Mouse (Mus musculus): ENCODE measurements at regions not wholly inside any gene's neighbourhood (a gene's known extent, or its start where the extent isn't known, plus 50 kb on each side); places are given as distances from the start of the nearest gene placed in this dataset.

DNA sequence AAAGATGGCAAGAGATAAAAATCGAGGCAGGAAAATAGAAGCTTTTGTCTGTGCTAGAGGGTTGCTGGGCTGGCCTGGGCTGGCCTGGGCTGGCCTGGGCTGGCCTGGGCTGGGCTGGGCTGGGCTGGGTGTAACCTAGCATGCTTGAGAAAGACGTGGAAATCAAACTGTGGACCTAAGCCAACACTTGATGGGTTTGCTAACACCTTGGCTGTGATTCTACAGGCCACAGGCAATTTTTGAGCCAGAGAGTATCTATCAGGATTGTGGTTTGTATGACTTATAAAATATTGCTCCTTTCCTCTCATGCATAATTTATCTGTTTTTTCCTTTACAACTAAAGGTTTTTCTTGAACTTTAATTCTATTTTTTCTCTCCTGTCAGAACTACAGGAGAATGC, 417.3 kb upstream of the Ccnh start:
- Histone ChIP-seq H3K9me3 (ENCODE audit: control insufficient read depth, low read length) (no peaks in the 10 kb centered on the region), H3K9ac (ENCODE audit: low read depth, low read length) (no peak overlapping the region), H3K4me1 (ENCODE audit: control insufficient read depth, insufficient read depth, low read length) (no peaks in the 10 kb centered on the region), H3K27ac (ENCODE audit: low read depth, low read length) (no peak overlapping the region), H3K27me3 (ENCODE audit: control insufficient read depth, insufficient read depth, low read length) (no peaks in the 10 kb centered on the region), H3K4me3 (ENCODE audit: low read length) (no peak overlapping the region), H3K4me2 (replicated peaks; ENCODE audit: low read depth, low read length) (no peak overlapping the region), H3K36me3 (ENCODE audit: control insufficient read depth, insufficient read depth, low read length) (no peaks in the 10 kb centered on the region)
- WGBS: 52% methylated on average over 2 of the region's 2 CpGs
- no peak for ATAC-seq (ENCODE audit: low FRiP score, low TSS enrichment)

DNA sequence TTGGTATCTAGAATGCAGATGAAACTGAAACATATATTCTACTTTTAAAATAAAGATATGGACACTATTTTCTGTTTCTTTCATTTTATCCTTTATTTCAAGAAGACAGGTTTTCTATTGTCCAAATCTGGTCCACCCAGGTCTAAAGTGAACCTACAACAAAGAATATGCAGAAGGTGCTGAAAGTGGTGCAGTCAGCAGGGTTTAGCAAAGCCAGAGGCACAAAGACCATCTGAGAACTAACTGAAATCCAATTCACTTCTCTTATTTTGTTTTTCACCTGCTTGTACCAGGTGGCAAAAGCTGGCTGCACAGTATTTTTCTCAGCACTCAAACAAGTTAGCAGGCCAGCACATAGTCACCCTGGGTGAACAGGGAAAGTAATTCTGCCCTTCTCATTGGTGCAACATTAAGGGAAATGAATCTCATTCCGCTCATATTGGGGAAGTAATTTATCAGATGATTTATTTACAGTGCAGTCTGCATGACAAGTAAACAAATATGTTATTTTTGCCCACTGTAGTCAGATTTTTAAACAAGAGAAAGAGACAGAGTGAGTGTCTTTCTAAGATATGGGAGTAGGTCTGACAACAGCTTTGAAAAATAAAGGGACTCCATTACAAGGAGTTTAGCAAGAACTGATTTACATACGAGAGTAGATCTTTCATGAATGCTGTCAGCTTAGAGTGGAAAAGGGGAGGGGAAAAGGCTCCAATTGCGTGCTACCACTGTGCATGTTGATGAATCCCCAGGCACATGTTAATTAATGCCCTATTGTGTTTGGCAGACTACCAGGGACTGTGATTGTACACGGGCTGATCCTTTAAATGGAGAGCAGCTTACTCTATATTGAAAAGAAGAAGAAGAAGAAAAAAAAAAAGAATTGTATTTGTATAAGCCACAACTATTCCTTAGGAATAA, 405.9 kb upstream of the Ccnh start:
- ATAC-seq (ENCODE audit: low FRiP score, low TSS enrichment): no peak
- Histone ChIP-seq H3K27ac (ENCODE audit: low read depth, low read length) (no peak overlapping the region), H3K9me3 (ENCODE audit: control insufficient read depth, low read length) (no peaks in the 10 kb centered on the region), H3K27me3 (ENCODE audit: control insufficient read depth, insufficient read depth, low read length) (no peaks in the 10 kb centered on the region), H3K4me2 (replicated peaks; ENCODE audit: low read depth, low read length) (no peak overlapping the region), H3K9ac (ENCODE audit: low read depth, low read length) (no peak overlapping the region), H3K4me3 (ENCODE audit: low read length) (no peak overlapping the region), H3K4me1 (ENCODE audit: control insufficient read depth, insufficient read depth, low read length) (no peaks in the 10 kb centered on the region), H3K36me3 (ENCODE audit: control insufficient read depth, insufficient read depth, low read length) (no peaks in the 10 kb centered on the region)
- WGBS: 24% methylated on average over 4 of the region's 4 CpGs

DNA sequence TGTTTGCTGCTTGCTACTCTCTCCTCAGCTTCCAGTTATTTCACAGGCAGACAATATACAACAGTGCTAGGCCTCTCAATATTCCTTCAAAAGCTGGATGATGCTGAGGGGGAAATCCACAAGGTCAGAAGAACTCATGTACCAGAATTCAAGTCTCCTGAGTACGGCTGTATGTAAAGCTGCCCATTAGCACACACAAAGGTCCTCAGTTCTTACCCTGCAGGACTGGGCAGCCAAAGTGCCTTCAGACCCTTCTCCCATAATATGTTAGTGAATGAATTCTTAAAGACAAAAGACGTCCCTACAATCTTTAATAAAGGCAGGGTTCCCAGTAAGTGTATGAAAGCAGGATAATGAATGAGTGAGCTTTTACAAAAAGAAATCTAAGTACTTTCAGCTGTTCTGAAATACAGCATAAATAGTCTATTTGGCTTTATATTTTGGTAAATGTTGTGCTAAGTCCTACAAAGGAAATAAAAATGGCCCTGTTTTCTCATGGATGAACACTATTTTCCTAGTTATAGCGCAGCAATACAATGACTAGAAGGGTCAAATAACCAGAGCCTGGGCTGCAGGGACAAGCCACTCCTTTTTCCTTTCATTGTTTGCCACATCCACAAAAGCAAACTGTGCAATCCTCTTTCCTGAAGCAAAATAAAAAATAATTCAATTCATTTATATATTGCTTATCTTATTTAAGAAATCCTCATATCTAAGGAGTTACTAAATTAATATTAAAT, 384.8 kb upstream of the Ccnh start:
- no peaks in the 10 kb centered on the region for H3K9me3 ChIP-seq (ENCODE audit: control insufficient read depth, low read length)
- WGBS: 81% methylated on average over 3 of the region's 3 CpGs
- H3K4me2 ChIP-seq (replicated peaks; ENCODE audit: low read depth, low read length): no peak overlapping the region
- H3K9ac ChIP-seq (ENCODE audit: low read depth, low read length): no peak overlapping the region
- H3K4me3 ChIP-seq (ENCODE audit: low read length): no peak overlapping the region
- no peaks in the 10 kb centered on the region for H3K27me3 ChIP-seq (ENCODE audit: control insufficient read depth, insufficient read depth, low read length)
- no peaks in the 10 kb centered on the region for H3K4me1 ChIP-seq (ENCODE audit: control insufficient read depth, insufficient read depth, low read length)
- H3K27ac ChIP-seq (ENCODE audit: low read depth, low read length): no peak overlapping the region
- H3K36me3 ChIP-seq (ENCODE audit: control insufficient read depth, insufficient read depth, low read length): no peaks in the 10 kb centered on the region
- no peak for ATAC-seq (ENCODE audit: low FRiP score, low TSS enrichment)

DNA sequence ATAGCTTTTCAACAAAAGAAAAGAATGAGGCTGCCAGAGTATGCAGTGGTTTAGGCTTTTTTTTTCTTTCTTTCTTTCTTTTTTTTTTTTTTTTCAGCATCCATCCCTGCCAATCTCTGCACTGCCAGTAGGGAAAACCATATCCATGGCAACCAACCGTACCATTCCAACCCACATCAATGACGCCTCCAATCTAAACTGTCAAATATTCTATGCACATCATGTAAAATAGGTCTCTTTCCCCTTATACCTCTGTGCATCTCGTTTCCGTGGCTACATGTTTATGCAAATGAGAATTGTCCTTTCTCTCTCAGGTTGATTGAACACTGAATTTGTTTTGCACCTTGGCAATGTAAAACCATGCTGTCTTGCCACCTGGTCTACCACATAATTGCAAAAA, 384.0 kb upstream of the Ccnh start:
- no peak overlapping the region for H3K4me3 ChIP-seq (ENCODE audit: low read length)
- no peak overlapping the region for H3K27ac ChIP-seq (ENCODE audit: low read depth, low read length)
- H3K27me3 ChIP-seq (ENCODE audit: control insufficient read depth, insufficient read depth, low read length): no peaks in the 10 kb centered on the region
- no peaks in the 10 kb centered on the region for H3K9me3 ChIP-seq (ENCODE audit: control insufficient read depth, low read length)
- no peak overlapping the region for H3K4me2 ChIP-seq (replicated peaks; ENCODE audit: low read depth, low read length)
- ATAC-seq (ENCODE audit: low FRiP score, low TSS enrichment): no peak
- H3K4me1 ChIP-seq (ENCODE audit: control insufficient read depth, insufficient read depth, low read length): no peaks in the 10 kb centered on the region
- WGBS: 84% methylated on average over 4 of the region's 4 CpGs
- no peaks in the 10 kb centered on the region for H3K36me3 ChIP-seq (ENCODE audit: control insufficient read depth, insufficient read depth, low read length)
- no peak overlapping the region for H3K9ac ChIP-seq (ENCODE audit: low read depth, low read length)

DNA sequence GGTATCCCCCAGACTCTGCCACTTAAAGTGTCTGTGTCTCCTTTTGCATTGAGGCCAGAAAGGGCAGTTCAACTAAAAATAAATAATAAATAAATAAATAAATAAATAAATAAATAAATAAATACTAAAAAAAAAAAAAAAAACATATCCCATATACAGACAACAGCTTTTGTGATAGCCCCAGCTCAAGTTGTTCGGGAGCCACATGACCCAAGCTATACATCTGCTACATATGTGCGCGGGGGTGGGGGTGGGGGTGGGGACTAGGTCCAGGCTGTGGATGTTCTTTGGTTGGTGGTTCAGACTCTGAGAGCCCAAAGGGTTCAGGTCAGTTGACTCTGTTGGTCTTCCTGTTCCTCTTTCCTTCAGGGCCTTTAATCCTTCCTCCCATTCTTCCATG, 379.6 kb upstream of the Ccnh start:
- WGBS: 95% methylated on average over 3 of the region's 3 CpGs
- Histone ChIP-seq H3K27me3 (ENCODE audit: control insufficient read depth, insufficient read depth, low read length) (no peaks in the 10 kb centered on the region), H3K4me1 (ENCODE audit: control insufficient read depth, insufficient read depth, low read length) (no peaks in the 10 kb centered on the region), H3K9ac (ENCODE audit: low read depth, low read length) (no peak overlapping the region), H3K4me3 (ENCODE audit: low read length) (no peak overlapping the region), H3K9me3 (ENCODE audit: control insufficient read depth, low read length) (no peaks in the 10 kb centered on the region), H3K4me2 (replicated peaks; ENCODE audit: low read depth, low read length) (no peak overlapping the region), H3K27ac (ENCODE audit: low read depth, low read length) (no peak overlapping the region), H3K36me3 (ENCODE audit: control insufficient read depth, insufficient read depth, low read length) (no peaks in the 10 kb centered on the region)
- ATAC-seq (ENCODE audit: low FRiP score, low TSS enrichment): no peak
